Mouse (Mus musculus): Measurements from ENCODE around the gene Kpna6.

DNA sequence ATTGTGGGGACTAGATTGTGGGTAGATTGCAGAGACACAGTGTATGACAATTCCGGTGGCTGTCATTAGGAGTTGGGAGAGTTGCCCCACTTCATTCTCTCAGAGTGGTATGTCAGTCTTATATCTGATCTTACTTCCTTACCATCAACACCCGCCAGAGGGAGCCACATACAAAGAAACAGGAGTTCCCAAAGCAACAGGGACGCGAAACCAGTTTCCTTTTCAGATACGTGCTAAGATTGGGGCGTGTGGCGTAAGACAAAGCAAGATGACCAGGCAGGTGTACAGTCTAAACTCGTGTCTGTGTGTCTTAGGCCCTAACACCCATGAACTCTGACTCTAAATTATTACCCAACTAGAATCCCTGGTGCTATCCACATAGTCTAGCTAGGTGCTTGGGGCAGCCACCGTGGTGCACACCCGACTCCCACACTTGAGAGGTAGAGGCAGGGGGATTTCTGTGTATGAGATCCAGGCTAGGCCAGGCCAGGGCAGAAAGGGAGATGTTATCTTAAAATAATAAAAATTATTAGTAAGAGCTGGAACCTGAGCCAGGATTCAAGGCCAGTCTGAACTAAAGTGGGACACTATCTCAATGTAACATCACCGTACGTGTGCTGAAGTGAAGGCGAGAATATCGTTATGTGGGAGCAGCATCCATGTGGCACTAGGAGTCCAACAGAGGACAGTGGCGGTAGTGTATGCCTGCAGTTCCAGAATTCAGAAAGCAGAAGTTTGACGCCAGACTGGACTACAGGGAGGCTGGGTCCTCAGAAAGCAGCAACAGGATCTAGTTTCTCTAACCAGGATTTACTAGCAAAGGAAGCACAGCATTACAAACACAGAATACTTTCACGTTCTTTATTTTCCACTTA, 29.2 kb upstream of the Kpna6 start:
- TF ChIP-seq CTCF (IDR thresholded peaks at IDR 0.05; ENCODE audit: low read depth) (peak; percentile 94), EP300 (IDR thresholded peaks at IDR 0.05; ENCODE audit: low read depth) (no peak)
